Mouse (Mus musculus) frontal cortex, postnatal 14 days (tissue): ENCODE results near the gene Cadps.
A peak's percentile ranks its signal among the peaks of the same experiment; 100 is the strongest.
"Not testable (repeated sequence)": the region's sequence is repeated elsewhere in the genome, so short reads cannot be mapped to it uniquely, and the experiment has no call there.

Experiments used
- DNase-seq, 2 experiments: peaks; one replicate each; pipeline ENCODE4 v3.0.0; 2022; ENCODE audit warnings: low spot score in 2 of 2

Cadps gene

GRCm38 (mm10) chr14:12591829-12592228 lies 231.1 kb downstream of the Cadps start:
- DNase-seq = no peak

GRCm38 (mm10) chr14:12583536-12583935 lies 239.3 kb downstream of the Cadps start:
- no peak for DNase-seq

- no peak for DNase-seq
Measured at GRCm38 (mm10) chr14:12581657-12582056, 241.2 kb downstream of the Cadps start.

- DNase-seq = no peak
Measured at GRCm38 (mm10) chr14:12580786-12581185, 242.1 kb downstream of the Cadps start.

GRCm38 (mm10) chr14:12578156-12578555 lies 244.7 kb downstream of the Cadps start:
- no peak for DNase-seq

- no peak for DNase-seq
Measured at GRCm38 (mm10) chr14:12577475-12578140, 245.3 kb downstream of the Cadps start.

- peak in 1 of 2 experiments; percentile 37 for DNase-seq
Measured at GRCm38 (mm10) chr14:12575105-12575504, 247.8 kb downstream of the Cadps start.

GRCm38 (mm10) chr14:12574336-12574735 lies 248.5 kb downstream of the Cadps start:
- DNase-seq = no peak

GRCm38 (mm10) chr14:12561730-12562129 lies 261.1 kb downstream of the Cadps start:
- not testable (repeated sequence) for DNase-seq

GRCm38 (mm10) chr14:12560233-12560577 lies 262.7 kb downstream of the Cadps start:
- no peak for DNase-seq

GRCm38 (mm10) chr14:12559574-12560232 lies 263.2 kb downstream of the Cadps start:
- no peak for DNase-seq

GRCm38 (mm10) chr14:12558920-12559573 lies 263.8 kb downstream of the Cadps start:
- DNase-seq = no peak

- DNase-seq = no peak
Measured at GRCm38 (mm10) chr14:12554486-12554885, 268.4 kb downstream of the Cadps start.

- no peak for DNase-seq
Measured at GRCm38 (mm10) chr14:12551353-12551752, 271.5 kb downstream of the Cadps start.

- DNase-seq = no peak
Measured at GRCm38 (mm10) chr14:12550931-12551330, 271.9 kb downstream of the Cadps start.

- DNase-seq = no peak
Measured at GRCm38 (mm10) chr14:12549290-12549689, 273.6 kb downstream of the Cadps start.

GRCm38 (mm10) chr14:12547496-12547895 lies 275.4 kb downstream of the Cadps start:
- DNase-seq = no peak

GRCm38 (mm10) chr14:12541733-12542132 lies 281.1 kb downstream of the Cadps start:
- DNase-seq = no peak

GRCm38 (mm10) chr14:12539071-12539470 lies 283.8 kb downstream of the Cadps start:
- no peak for DNase-seq

- DNase-seq = no peak
Measured at GRCm38 (mm10) chr14:12531101-12531500, 291.8 kb downstream of the Cadps start.

- DNase-seq = no peak
Measured at GRCm38 (mm10) chr14:12530554-12530953, 292.3 kb downstream of the Cadps start.

GRCm38 (mm10) chr14:12529961-12530542 lies 292.8 kb downstream of the Cadps start:
- peak in 1 of 2 experiments; percentile 46 for DNase-seq

GRCm38 (mm10) chr14:12527296-12527695 lies 295.6 kb downstream of the Cadps start:
- no peak for DNase-seq
